Mouse (Mus musculus): ENCODE measurements around the gene Shmt2.

The Shmt2 gene

GRCm38 (mm10) chr10:127522088-127522581 is at the start of gene Shmt2:
Shmt2 (minus strand) TSS chr10:127522444.
- DNase-seq (ENCODE audit: low read depth, low spot score) = peak; percentile 90

DNA sequence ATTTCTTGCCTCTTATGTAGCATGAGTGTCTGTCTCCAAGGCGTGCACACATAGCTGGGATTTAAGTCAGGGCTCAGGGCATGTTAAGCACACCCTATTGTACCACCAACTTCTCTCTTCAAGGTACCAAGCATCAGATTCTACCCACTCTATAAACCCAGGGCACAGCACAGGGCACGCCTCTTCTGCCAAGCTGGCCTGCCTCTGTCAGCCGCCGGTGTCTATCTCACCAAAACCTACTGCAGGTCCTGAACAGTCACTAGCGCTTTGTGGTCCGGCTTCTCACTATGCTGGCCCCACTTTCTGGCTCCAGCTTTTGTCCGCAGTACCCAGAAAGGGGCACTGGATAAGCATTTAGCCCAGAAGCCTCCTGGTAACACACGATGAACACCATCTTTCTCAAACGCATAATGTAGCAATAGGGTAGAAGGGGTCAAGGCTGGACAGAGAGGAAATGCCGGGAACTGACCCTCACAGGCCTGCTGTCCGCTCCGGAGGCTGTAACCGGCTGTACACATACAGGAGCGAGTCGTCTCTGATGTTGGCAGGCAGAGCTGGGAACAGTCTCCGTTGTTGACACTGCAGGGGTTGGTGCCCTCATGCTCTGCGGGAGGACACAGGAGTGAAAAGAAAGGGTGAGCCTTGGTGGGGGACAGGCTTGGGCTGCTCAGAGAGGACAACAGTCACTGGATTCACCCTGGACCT is 48.8 kb upstream of the Shmt2 start:
- DNase-seq (ENCODE audit: low read depth, low spot score) = no peak

DNA sequence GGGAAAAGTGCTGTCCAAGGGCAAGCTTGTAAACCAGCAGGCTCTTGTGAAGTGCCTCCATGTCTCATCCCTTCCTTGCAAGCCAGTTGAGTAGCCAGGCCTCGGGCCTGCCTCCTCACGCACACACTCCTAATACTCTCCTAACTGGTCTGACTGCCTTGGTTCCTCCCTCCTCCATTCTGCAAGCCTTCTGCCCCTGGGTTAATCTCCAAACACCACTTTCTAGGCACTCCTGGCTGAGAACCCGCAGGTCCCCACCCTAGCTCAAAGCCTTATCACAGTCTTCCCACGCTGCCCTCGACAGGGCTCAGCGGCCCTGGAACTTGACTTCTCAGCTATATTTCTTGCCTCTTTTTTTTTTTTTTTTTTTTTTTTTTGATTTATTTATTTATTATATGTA is 48.1 kb upstream of the Shmt2 start:
- DNase-seq (ENCODE audit: low read depth, low spot score) = no peak

DNA sequence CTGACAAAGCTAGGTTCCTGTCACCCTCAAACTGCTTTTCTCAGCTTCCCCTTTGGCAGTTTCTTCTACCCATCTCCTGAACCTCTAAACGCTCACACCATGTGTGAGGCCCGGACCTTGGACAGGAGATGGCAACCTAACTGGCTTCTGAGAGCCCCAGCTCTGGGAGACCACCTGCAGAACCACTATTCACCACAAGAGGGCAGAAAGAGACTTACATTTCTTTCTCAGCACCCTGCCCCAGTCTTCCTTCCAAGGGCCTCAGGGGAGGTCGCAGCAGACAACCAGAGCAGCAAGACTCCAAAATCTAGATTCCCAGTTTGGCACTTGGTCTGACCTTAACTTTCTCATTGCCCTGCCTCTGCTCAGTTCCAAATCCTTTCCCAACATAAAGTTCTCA is 47.2 kb upstream of the Shmt2 start:
- DNase-seq (ENCODE audit: low read depth, low spot score) = peak; percentile 80

DNA sequence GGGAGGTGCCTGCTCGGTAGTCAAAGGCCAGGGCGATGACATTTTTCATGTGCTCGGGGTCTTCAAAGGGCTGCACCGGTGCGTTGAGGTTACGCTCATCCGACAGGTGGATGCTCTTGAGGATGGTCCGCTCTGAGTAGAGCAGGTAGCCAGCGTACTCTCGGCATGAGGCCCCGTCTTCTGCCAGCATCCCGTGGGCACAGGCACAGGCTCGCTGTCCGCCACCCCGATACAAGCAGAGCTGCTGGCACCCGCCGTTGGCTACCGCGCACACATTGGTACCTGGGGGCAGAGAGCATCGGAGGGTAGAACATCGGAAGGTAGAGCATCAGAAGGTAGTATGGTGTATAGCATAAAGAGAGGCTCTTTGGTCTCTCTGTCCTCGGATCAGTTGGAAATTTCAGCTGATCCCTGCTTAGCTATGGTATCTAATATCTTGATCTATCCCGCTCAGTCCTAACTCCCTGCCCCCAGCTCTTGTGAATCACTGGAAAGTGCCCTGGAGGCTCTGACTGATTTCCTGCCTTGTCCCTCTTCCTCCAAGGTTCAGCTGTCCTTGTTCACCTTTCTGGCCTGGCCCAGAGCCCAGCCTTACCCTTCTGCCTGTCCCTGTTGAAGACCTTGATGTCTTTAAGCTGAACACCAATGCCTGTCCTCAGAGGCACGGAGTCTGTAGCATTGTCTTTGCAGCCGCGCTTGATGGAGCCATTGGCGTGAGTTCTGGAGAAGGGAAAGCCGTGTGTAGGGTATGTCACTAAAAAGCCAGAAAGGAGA is 44.5 kb upstream of the Shmt2 start:
- DNase-seq (ENCODE audit: low read depth, low spot score) = no peak

- DNase-seq (ENCODE audit: low read depth, low spot score) = no peak
Measured at GRCm38 (mm10) chr10:127564301-127564700, 42.1 kb upstream of the Shmt2 start.

DNA sequence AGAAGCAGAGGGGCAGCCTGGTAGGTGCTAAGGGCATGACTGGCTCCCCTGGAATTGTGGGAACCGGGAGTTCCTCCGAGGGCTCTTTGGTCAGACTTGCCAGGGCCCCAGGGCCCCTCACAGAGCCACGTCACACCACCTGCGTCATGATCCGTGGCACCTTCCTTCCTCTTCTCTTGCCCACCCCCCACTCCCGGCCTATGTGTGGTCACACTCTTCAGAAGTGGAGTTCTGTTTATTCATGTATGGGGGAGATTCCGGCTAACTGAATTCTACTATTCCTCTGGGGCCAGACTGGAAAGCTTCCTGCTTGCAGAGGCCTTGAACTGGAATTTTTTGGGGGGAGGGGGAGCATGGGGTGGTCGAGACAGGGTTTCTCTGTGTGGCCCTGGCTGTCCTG is 41.6 kb upstream of the Shmt2 start:
- DNase-seq (ENCODE audit: low read depth, low spot score) = no peak

DNA sequence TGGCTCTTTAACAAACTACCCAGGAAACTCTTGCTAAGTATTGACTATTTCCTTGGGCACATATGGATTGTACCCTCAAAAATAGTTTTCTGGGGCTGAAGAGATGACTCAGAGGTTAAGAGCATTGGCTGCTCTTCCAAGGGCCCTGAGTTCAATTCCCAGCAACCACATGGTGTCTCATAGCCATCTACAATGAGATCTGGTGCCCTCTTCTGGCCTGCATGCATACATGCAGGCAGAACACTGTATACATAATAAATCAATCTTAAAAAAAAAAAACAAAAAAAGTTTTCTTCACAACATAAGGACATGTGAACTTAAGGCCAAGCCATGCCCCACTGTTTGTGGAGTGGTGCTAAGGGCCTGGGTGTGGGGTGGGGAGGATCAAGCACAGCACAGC is 38.9 kb upstream of the Shmt2 start:
- no peak for DNase-seq (ENCODE audit: low read depth, low spot score)

- DNase-seq (ENCODE audit: low read depth, low spot score) = peak; percentile 42
Measured at GRCm38 (mm10) chr10:127557397-127557796, 35.2 kb upstream of the Shmt2 start.

DNA sequence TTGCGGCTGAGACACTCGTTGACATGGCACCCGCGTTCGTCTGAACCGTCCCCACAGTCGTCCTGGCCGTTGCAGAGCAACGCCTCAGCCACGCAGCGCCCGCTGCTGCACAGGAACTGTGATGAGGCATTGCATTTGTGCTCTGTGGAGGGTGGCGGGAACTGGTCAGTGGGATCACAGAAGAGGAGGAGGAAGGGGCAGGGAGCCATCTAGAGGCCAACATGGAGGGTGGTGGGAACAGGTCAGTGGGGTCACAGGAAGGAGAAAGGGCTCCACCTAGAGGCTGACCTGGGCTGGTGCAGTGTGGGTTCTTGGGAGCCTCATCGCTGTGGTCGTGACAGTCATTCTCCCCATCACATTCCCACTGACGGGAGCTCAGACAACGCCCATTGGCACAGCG is 33.5 kb upstream of the Shmt2 start:
- peak; percentile 36 for DNase-seq (ENCODE audit: low read depth, low spot score)

DNA sequence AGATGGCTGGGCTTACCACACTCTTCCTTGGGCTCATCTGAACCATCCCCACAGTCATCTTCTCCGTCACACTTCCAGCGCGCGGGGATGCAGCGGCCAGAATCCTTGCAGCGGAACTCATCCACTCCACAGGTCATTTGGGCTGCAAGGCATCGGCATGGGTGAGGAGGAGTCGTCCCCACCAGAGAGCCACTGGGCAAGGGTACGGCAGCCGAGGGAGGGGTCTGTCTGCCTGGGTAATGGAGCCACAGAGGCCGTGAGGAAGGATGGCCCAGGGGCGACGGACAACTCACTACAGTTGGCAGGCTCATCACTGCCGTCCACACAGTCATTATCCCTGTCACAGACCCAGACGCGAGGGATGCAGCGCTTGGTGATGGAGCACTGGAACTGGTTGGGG is 27.6 kb upstream of the Shmt2 start:
- DNase-seq (ENCODE audit: low read depth, low spot score) = no peak

GRCm38 (mm10) chr10:127548236-127548635 is 26.0 kb upstream of the Shmt2 start:
- DNase-seq (ENCODE audit: low read depth, low spot score) = no peak

DNA sequence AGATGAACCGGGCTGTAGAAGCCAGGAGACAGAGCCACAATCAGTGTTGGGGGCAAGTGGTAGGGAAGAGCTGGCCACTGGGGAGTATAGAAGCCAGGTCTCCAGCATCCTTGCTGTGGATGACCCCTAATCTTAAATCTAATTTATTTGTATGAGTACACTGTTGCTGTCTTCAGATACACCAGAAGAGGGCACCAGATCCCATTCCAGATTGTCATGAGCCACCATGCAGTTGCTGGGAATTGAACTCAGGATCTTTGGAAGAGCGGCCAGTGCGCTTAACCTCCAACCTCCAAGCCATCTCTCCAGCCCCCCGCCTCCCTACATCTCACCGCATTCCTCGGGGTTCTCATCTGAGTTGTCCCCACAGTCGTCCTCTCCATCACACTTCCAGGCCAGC is 24.3 kb upstream of the Shmt2 start:
- peak; percentile 27 for DNase-seq (ENCODE audit: low read depth, low spot score)

DNA sequence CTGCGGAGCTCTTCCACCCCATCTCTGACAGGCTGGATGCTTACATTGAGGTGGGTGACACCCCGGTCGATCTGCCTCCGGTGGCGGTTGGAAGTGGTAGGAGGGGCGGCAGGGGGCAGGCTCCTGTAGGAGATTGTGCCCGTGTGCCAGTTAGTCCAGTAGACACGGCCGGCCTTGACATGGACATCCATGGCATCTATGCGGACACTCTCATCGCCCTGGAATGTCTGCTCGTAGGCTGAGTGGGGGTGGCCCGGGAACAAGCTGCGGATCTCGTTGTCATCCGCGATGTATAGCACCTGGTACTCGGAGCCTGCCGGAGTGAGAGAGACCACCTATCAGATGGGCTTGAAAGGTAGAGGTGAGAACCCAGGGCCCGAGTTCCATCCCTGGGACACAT is 22.1 kb upstream of the Shmt2 start:
- DNase-seq (ENCODE audit: low read depth, low spot score) = no peak

DNA sequence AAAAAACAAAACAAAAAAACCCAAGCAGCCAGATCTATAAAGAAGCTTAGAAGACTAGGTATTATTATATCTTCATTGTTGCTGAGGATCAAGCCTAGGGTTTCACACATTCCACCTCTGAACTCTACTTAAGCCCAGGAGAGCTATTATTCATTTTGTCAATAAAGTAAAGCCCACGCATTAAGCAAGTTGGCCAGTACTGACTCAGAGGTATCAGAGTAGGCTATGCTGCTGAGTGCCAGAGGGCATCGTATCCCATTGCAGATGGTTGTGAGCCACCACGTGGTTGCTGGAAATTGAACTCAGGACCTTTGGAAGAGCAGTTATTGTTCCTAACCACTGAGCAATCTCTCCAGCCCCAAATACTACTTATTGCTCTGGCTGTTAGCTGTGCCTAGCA is 21.7 kb upstream of the Shmt2 start:
- no peak for DNase-seq (ENCODE audit: low read depth, low spot score)

DNA sequence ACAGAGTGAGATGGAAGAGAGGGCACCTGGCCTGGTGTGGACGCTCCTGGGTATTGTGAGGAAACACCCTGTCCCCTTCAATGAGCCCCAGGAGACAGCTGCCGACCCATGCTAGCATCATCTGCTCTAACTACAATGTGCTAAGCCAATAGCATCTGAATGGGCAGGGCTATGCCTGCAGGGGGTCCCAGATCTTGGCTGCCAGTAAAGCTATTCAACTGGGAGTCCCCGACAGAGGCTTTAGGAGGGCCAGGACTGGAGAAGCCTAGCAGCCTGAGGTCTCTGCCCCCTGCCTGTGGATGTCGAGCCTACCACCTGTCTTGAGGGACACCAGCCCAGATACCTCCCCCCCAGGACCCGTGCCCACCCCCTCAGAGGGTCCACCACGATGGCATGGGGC is 20.5 kb upstream of the Shmt2 start:
- no peak for DNase-seq (ENCODE audit: low read depth, low spot score)

DNA sequence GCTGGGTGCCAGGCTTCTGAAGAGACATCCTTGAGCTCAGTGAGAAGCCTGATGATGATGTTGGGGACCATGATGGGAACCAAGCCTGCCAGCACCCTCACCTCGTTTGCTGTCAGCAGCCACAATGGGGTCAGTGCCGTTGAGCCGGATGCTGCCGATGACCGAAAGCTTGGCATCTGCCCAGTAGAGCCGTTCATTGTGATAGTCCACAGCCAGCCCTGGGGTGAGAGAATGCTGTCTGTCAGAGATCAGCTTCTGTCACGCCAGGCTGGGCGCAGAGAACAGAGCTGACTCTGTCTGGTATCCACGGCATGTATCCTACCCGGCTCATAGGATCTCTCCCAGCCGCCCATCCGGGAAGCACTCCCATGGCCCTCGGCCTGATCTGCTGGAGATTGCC is 19.8 kb upstream of the Shmt2 start:
- no peak for DNase-seq (ENCODE audit: low read depth, low spot score)

GRCm38 (mm10) chr10:127541510-127541909 is 19.3 kb upstream of the Shmt2 start:
- DNase-seq (ENCODE audit: low read depth, low spot score) = no peak

- peak; percentile 78 for DNase-seq (ENCODE audit: low read depth, low spot score)
Measured at GRCm38 (mm10) chr10:127537854-127538583, 15.8 kb upstream of the Shmt2 start.

GRCm38 (mm10) chr10:127536586-127537314 is 14.5 kb upstream of the Shmt2 start:
- peak; percentile 83 for DNase-seq (ENCODE audit: low read depth, low spot score)

GRCm38 (mm10) chr10:127534929-127535384 is 12.7 kb upstream of the Shmt2 start:
- DNase-seq (ENCODE audit: low read depth, low spot score) = peak; percentile 36
